Mouse (Mus musculus) liver, embryonic 14.5 days (tissue): ENCODE measurements around the gene Plcb1. TPM values are rescaled to one million over a fixed set of nuclear protein-coding genes. Genes with fewer than 3 reads are reported as not detected.

Experiments used
- ATAC-seq: fragments of 200-750 bp; cut with Nextera tagmentation; 2 replicates; pipeline ENCODE4 v1.8.0; 2017; ENCODE audit warnings: moderate number of reproducible peaks, mild to moderate bottlenecking, moderate library complexity; ENCODE audit not compliant: insufficient read depth
- DNase-seq, 3 experiments: peaks; one replicate each; pipeline ENCODE4 v3.0.0-alpha.2; 2012 to 2013; ENCODE audit warnings: low read depth in 3 of 3, low spot score in 3 of 3
- H3K27ac ChIP-seq: fragments of 300-500 bp; sonication (generic); 2 replicates; pipeline ENCODE4 v1.5.1; 2014; ENCODE audit warnings: moderate library complexity, mild to moderate bottlenecking, control low read depth, inconsistent platforms
- H3K27me3 ChIP-seq: fragments of 300-500 bp; sonication (generic); 2 replicates; pipeline ENCODE4 v1.6.1; 2014; ENCODE audit warnings: mild to moderate bottlenecking, low read length, moderate library complexity; ENCODE audit not compliant: control insufficient read depth, insufficient read depth
- H3K36me3 ChIP-seq: fragments of 300-500 bp; sonication (generic); replicated peaks from 2 replicates; pipeline ENCODE4 v1.6.1; 2014; ENCODE audit warnings: low read depth; ENCODE audit not compliant: control insufficient read depth, insufficient read depth
- H3K4me1 ChIP-seq, 2 experiments: fragments of 200-500 bp in 1 of 2; fragments of 300-500 bp in 1 of 2; sonication (generic) in 1 of 2; replicated peaks; 2 replicates each; pipeline ENCODE4 v1.6.1; 2012 to 2014; ENCODE audit warnings: antibody characterized with exemption in 1 of 2, inconsistent platforms in 1 of 2, low read length in 1 of 2; ENCODE audit not compliant: control insufficient read depth in 2 of 2, insufficient read depth in 2 of 2
- H3K4me2 ChIP-seq: fragments of 300-500 bp; sonication (generic); 2 replicates; pipeline ENCODE4 v1.6.1; 2014; ENCODE audit warnings: low read depth, mild to moderate bottlenecking, control low read depth, moderate library complexity
- H3K4me3 ChIP-seq, 2 experiments: fragments of 200-500 bp in 1 of 2; fragments of 300-500 bp in 1 of 2; sonication (generic) in 1 of 2; 2 replicates each; pipeline ENCODE4 v1.5.1; 2012 to 2014; ENCODE audit warnings: low read depth in 2 of 2, low read length in 2 of 2, mild to moderate bottlenecking in 2 of 2, control low read depth in 1 of 2, inconsistent platforms in 1 of 2, moderate library complexity in 1 of 2; ENCODE audit not compliant: insufficient read depth in 1 of 2
- H3K9ac ChIP-seq: fragments of 300-500 bp; sonication (generic); replicated peaks from 2 replicates; pipeline ENCODE4 v1.6.1; 2014; ENCODE audit warnings: mild to moderate bottlenecking, control low read depth, moderate library complexity
- H3K9me3 ChIP-seq: fragments of 300-500 bp; sonication (generic); 2 replicates; pipeline ENCODE4 v1.6.1; 2016; ENCODE audit warnings: low read length, mixed read lengths; ENCODE audit not compliant: control insufficient read depth
- CTCF ChIP-seq: IDR thresholded peaks from 2 replicates; pipeline ENCODE4 v1.5.1; 2016; ENCODE audit warnings: antibody characterized with exemption, low read depth, control low read depth
- EP300 ChIP-seq: IDR thresholded peaks from 2 replicates; pipeline ENCODE4 v1.6.1; 2016; ENCODE audit warnings: antibody characterized with exemption, low read depth
- WGBS: fragments of 180-500 bp; shearing (Covaris S2); extraction: QIAGEN DNeasy Blood & Tissue Kit; methylation state at CpG from one replicate; pipeline ENCODE4 v1.1.7; 2014; ENCODE audit not compliant: insufficient replicate concordance; 5-methylcytosine and 5-hydroxymethylcytosine counted together
- polyA plus RNA-seq, 2 experiments: library from polyadenylated mRNA; depleted of rRNA in 1 of 2; stranded (reverse) in 1 of 2; unstranded in 1 of 2; fragments of >200 nt; fragmentation: Nextera tagmentation in 1 of 2; extraction: Ambion mirVana in 1 of 2; gene quantifications; 2 replicates each; pipeline versions ENCODE4 v1.2.1 to v1.2.3; 2012 to 2014

The Plcb1 gene
- polyA plus RNA-seq, 2 experiments, result 0.56 to 3.0 TPM

GRCm38 (mm10) chr2:135387990-135388389, 602.1 kb downstream of the Plcb1 start:
- no peak overlapping the region for H3K27ac ChIP-seq
- H3K4me1 ChIP-seq, result no peaks in the 10 kb centered on the region
- no peaks in the 10 kb centered on the region for H3K27me3 ChIP-seq
- DNase-seq, result no peak
- TF ChIP-seq EP300 (no peak), CTCF (peak; percentile 30; the same call in 1 of the 2 replicates)
- H3K9me3 ChIP-seq, result no peaks in the 10 kb centered on the region
- no peak for ATAC-seq
- H3K9ac ChIP-seq, result no peak overlapping the region
- no peaks in the 10 kb centered on the region for H3K36me3 ChIP-seq
- 53% methylated on average over 9 of the region's 9 CpGs for WGBS
- no peak overlapping the region for H3K4me3 ChIP-seq
- H3K4me2 ChIP-seq, result no peak overlapping the region

- H3K4me3 ChIP-seq, result no peak overlapping the region
- no peak overlapping the region for H3K9ac ChIP-seq
- no peak overlapping the region for H3K27ac ChIP-seq
- 69% methylated on average over 3 of the region's 3 CpGs for WGBS
- no peaks in the 10 kb centered on the region for H3K36me3 ChIP-seq
- no peak for DNase-seq
- no peaks in the 10 kb centered on the region for H3K27me3 ChIP-seq
- no peak overlapping the region for H3K4me2 ChIP-seq
- H3K9me3 ChIP-seq, result no peaks in the 10 kb centered on the region
- H3K4me1 ChIP-seq, result no peaks in the 10 kb centered on the region
- TF ChIP-seq EP300, result no peak
- TF ChIP-seq CTCF, result no peak
- ATAC-seq, result no peak
These were observed 608.8 kb downstream of the Plcb1 start for GRCm38 (mm10) chr2:135394698-135395097.

GRCm38 (mm10) chr2:135396375-135396774, 610.5 kb downstream of the Plcb1 start:
- no peaks in the 10 kb centered on the region for H3K9me3 ChIP-seq
- DNase-seq (no peak), ATAC-seq (no peak)
- TF ChIP-seq EP300 (no peak), CTCF (no peak)
- 55% methylated on average over 3 of the region's 3 CpGs for WGBS
- no peak overlapping the region for H3K4me3 ChIP-seq
- H3K27me3 ChIP-seq, result no peaks in the 10 kb centered on the region
- H3K4me1 ChIP-seq, result no peaks in the 10 kb centered on the region
- H3K36me3 ChIP-seq, result no peaks in the 10 kb centered on the region
- no peak overlapping the region for H3K9ac ChIP-seq
- H3K4me2 ChIP-seq, result no peak overlapping the region
- no peak overlapping the region for H3K27ac ChIP-seq

- Histone ChIP-seq H3K9me3 (no peaks in the 10 kb centered on the region), H3K36me3 (no peaks in the 10 kb centered on the region), H3K4me2 (no peak overlapping the region), H3K4me1 (no peaks in the 10 kb centered on the region), H3K27me3 (no peaks in the 10 kb centered on the region), H3K9ac (no peak overlapping the region), H3K4me3 (no peak overlapping the region), H3K27ac (no peak overlapping the region)
- TF ChIP-seq CTCF (no peak), EP300 (no peak)
- 52% methylated on average over 2 of the region's 2 CpGs for WGBS
- DNase-seq (no peak), ATAC-seq (no peak)
These were observed 612.1 kb downstream of the Plcb1 start for GRCm38 (mm10) chr2:135397970-135398369.

GRCm38 (mm10) chr2:135399760-135400159, 613.9 kb downstream of the Plcb1 start:
- Histone ChIP-seq H3K4me3 (no peak overlapping the region), H3K9me3 (no peaks in the 10 kb centered on the region), H3K36me3 (no peaks in the 10 kb centered on the region), H3K4me1 (no peaks in the 10 kb centered on the region), H3K4me2 (no peak overlapping the region), H3K27ac (no peak overlapping the region), H3K27me3 (no peaks in the 10 kb centered on the region), H3K9ac (no peak overlapping the region)
- TF ChIP-seq CTCF (no peak), EP300 (no peak)
- DNase-seq (no peak), ATAC-seq (no peak)
- 65% methylated on average over 6 of the region's 6 CpGs for WGBS

GRCm38 (mm10) chr2:135402916-135403315, 617.0 kb downstream of the Plcb1 start:
- 31% methylated on average over 1 of the region's 1 CpGs for WGBS
- Histone ChIP-seq H3K4me3 (no peak overlapping the region), H3K9ac (no peak overlapping the region), H3K9me3 (no peaks in the 10 kb centered on the region), H3K27me3 (no peaks in the 10 kb centered on the region), H3K27ac (no peak overlapping the region), H3K4me1 (no peaks in the 10 kb centered on the region), H3K36me3 (no peaks in the 10 kb centered on the region), H3K4me2 (no peak overlapping the region)
- TF ChIP-seq CTCF (no peak), EP300 (no peak)
- DNase-seq (no peak), ATAC-seq (no peak)
